27 mouse cellular contexts compared by ENCODE assay signal in genomic region chr10:116492768-116493167, GRCm38 (mm10). TPM values are rescaled to one million over a fixed set of nuclear protein-coding genes. Genes with fewer than 3 reads are reported as not detected.
DNase-seq lines count a peak whose midpoint lies in the region; ATAC-seq and TF ChIP-seq lines count a peak whose summit lies in the region.
"Had no signal": no experiment of that assay in that cellular context is flagged by ENCODE, and none has a peak within 500 bp of the region (broad histone marks: within the 10 kb centered on the region; RNA-seq: fewer than 3 reads in every experiment).

No protein-coding gene starts in this region.

- WGBS in kidney, embryonic 15.5 days, result 91% methylated on average over 3 of the region's 3 CpGs
- WGBS in liver, postnatal 0 days (ENCODE audit: insufficient replicate concordance), result 73% methylated on average over 3 of the region's 3 CpGs
- 92% methylated on average over 3 of the region's 3 CpGs for WGBS in liver, embryonic 11.5 days

- no peak for ATAC-seq in kidney, embryonic 15.5 days (replicated peaks; ENCODE audit: low FRiP score)
- ATAC-seq in liver, postnatal 0 days, result peak; percentile 72
- no peak for ATAC-seq in liver, embryonic 11.5 days (replicated peaks; ENCODE audit: low FRiP score)
- ATAC-seq: CD4-positive, CD25-positive, alpha-beta regulatory T cell, adult 4 months; forebrain, embryonic 15.5 days had no signal

- H3K4me1 ChIP-seq in kidney, embryonic 15.5 days, result no peaks in the 10 kb centered on the region
- H3K4me1 ChIP-seq in liver, postnatal 0 days (ENCODE audit: insufficient read depth), result no peaks in the 10 kb centered on the region
- H3K4me1 ChIP-seq in liver, embryonic 11.5 days (replicated peaks; ENCODE audit: control insufficient read depth, insufficient read depth, low read length), result no peaks in the 10 kb centered on the region
- H3K4me1 ChIP-seq: embryonic facial prominence, embryonic 10.5 days; embryonic facial prominence, embryonic 13.5 days; forebrain, embryonic 12.5 days; forebrain, embryonic 15.5 days; heart, embryonic 12.5 days; heart, embryonic 15.5 days; hindbrain, embryonic 10.5 days; hindbrain, embryonic 13.5 days had no signal

- no peak overlapping the region for H3K9ac ChIP-seq in kidney, embryonic 15.5 days
- no peak overlapping the region for H3K9ac ChIP-seq in liver, postnatal 0 days (replicated peaks)
- H3K9ac ChIP-seq in liver, embryonic 11.5 days (ENCODE audit: low read depth, low read length), result no peak overlapping the region
- H3K9ac ChIP-seq: embryonic facial prominence, embryonic 13.5 days; forebrain, embryonic 12.5 days; forebrain, embryonic 15.5 days; heart, embryonic 12.5 days; heart, embryonic 15.5 days; hindbrain, embryonic 13.5 days had no signal

- DNase-seq in kidney, adult 8-10 months, result peak; percentile 30 to 43
- peak; percentile 33 to 39 for DNase-seq in kidney, postnatal 25 days
- DNase-seq in kidney, postnatal 10 days, result no peak
- DNase-seq in liver, postnatal 0 days, result peak; percentile 32
- DNase-seq in liver, embryonic 11.5 days (ENCODE audit: low spot score), result no peak
- DNase-seq: adrenal gland, adult 2 months; adrenal gland, postnatal 14 days; cerebellum, adult 11-12 months; cerebellum, adult 8-10 months; cerebellum, postnatal 10 days; cerebellum, postnatal 36 days; embryo, embryonic 11 days; gastrocnemius, postnatal 25 days; heart, adult 18-20 months; heart, postnatal 10 days; heart, postnatal 36 days had no signal

- H3K36me3 ChIP-seq in kidney, embryonic 15.5 days, result peaks cover 64% of the 10 kb centered on the region
- peaks cover 29% of the 10 kb centered on the region for H3K36me3 ChIP-seq in liver, postnatal 0 days (replicated peaks; ENCODE audit: insufficient read depth, low read length)
- H3K36me3 ChIP-seq in liver, embryonic 11.5 days (ENCODE audit: control insufficient read depth, insufficient read depth, low read length), result peaks cover 17% of the 10 kb centered on the region

- H3K9me3 ChIP-seq in kidney, embryonic 15.5 days (replicated peaks), result no peaks in the 10 kb centered on the region
- H3K9me3 ChIP-seq in liver, postnatal 0 days (ENCODE audit: low read length), result no peaks in the 10 kb centered on the region
- H3K9me3 ChIP-seq in liver, embryonic 11.5 days (ENCODE audit: control insufficient read depth, low read length), result no peaks in the 10 kb centered on the region
- H3K9me3 ChIP-seq: embryonic facial prominence, embryonic 10.5 days; embryonic facial prominence, embryonic 13.5 days; forebrain, embryonic 12.5 days; forebrain, embryonic 15.5 days; heart, embryonic 12.5 days; heart, embryonic 15.5 days; hindbrain, embryonic 10.5 days; hindbrain, embryonic 13.5 days had no signal

- no peak for TF ChIP-seq CTCF in liver, postnatal 0 days (IDR thresholded peaks at IDR 0.05; ENCODE audit: low read depth)

- no peak for TF ChIP-seq EP300 in liver, postnatal 0 days (IDR thresholded peaks at IDR 0.05; ENCODE audit: low read depth)

- no peak overlapping the region for H3K4me2 ChIP-seq in kidney, embryonic 15.5 days
- no peak overlapping the region for H3K4me2 ChIP-seq in liver, postnatal 0 days (ENCODE audit: low read depth, low read length)
- no peak overlapping the region for H3K4me2 ChIP-seq in liver, embryonic 11.5 days
- H3K4me2 ChIP-seq: embryonic facial prominence, embryonic 13.5 days; forebrain, embryonic 12.5 days; forebrain, embryonic 15.5 days; heart, embryonic 12.5 days; heart, embryonic 15.5 days; hindbrain, embryonic 13.5 days had no signal

- no peaks in the 10 kb centered on the region for H3K27me3 ChIP-seq in kidney, embryonic 15.5 days
- no peaks in the 10 kb centered on the region for H3K27me3 ChIP-seq in liver, postnatal 0 days (ENCODE audit: insufficient read depth, low read length)
- no peaks in the 10 kb centered on the region for H3K27me3 ChIP-seq in liver, embryonic 11.5 days (replicated peaks; ENCODE audit: control insufficient read depth, insufficient read depth, low read length)
- H3K27me3 ChIP-seq: embryonic facial prominence, embryonic 13.5 days; forebrain, embryonic 12.5 days; forebrain, embryonic 15.5 days; heart, embryonic 12.5 days; heart, embryonic 15.5 days; hindbrain, embryonic 13.5 days had no signal

- H3K4me3 ChIP-seq in kidney, embryonic 15.5 days (replicated peaks), result no peak overlapping the region
- H3K4me3 ChIP-seq in liver, postnatal 0 days (ENCODE audit: low read depth, low read length), result no peak overlapping the region
- no peak overlapping the region for H3K4me3 ChIP-seq in liver, embryonic 11.5 days (ENCODE audit: low read depth, low read length)
- H3K4me3 ChIP-seq: embryonic facial prominence, embryonic 10.5 days; embryonic facial prominence, embryonic 13.5 days; erythroblast, embryonic 14.5 days; forebrain, embryonic 12.5 days; forebrain, embryonic 15.5 days; heart, embryonic 12.5 days; heart, embryonic 15.5 days; hindbrain, embryonic 10.5 days; hindbrain, embryonic 13.5 days had no signal

- H3K27ac ChIP-seq in kidney, embryonic 15.5 days, result no peak overlapping the region
- no peak overlapping the region for H3K27ac ChIP-seq in liver, postnatal 0 days (ENCODE audit: low read depth)
- no peak overlapping the region for H3K27ac ChIP-seq in liver, embryonic 11.5 days (ENCODE audit: low read depth, low read length)
- H3K27ac ChIP-seq: embryonic facial prominence, embryonic 10.5 days; embryonic facial prominence, embryonic 13.5 days; forebrain, embryonic 12.5 days; forebrain, embryonic 15.5 days; heart, embryonic 15.5 days; hindbrain, embryonic 10.5 days; hindbrain, embryonic 13.5 days had no signal

RNA-seq across cellular contexts. Expression of gene Kcnmb4, which starts 19.1 kb away (rescaled TPM):
- 4.6 and 5.6 TPM in 2 replicates for polyA plus RNA-seq in kidney, embryonic 15.5 days (2015; fragmentation: Nextera tagmentation; extraction: Ambion mirVana)
- polyA plus RNA-seq in liver, postnatal 0 days (2015; fragmentation: Nextera tagmentation; extraction: Ambion mirVana), result 0.14 TPM in 1 of 2 replicates, not detected in the other
- polyA plus RNA-seq in liver, embryonic 11.5 days (2014; fragmentation: Nextera tagmentation; extraction: Ambion mirVana), result 1.8 and 2.7 TPM in 2 replicates
- polyA plus RNA-seq: erythroblast, embryonic 14.5 days had no signal

Comparison
In these comparisons a context has a peak if more than half of its experiments do, and no peak if none do; other contexts are left out.
1. DNase-seq: peak in kidney, adult 8-10 months (2 of 2), kidney, postnatal 25 days (2 of 2) and liver, postnatal 0 days (single experiment); none in kidney, postnatal 10 days (single experiment) and liver, embryonic 11.5 days (single experiment).